18 mouse cellular contexts compared by ENCODE assay signal in the genomic region with DNA sequence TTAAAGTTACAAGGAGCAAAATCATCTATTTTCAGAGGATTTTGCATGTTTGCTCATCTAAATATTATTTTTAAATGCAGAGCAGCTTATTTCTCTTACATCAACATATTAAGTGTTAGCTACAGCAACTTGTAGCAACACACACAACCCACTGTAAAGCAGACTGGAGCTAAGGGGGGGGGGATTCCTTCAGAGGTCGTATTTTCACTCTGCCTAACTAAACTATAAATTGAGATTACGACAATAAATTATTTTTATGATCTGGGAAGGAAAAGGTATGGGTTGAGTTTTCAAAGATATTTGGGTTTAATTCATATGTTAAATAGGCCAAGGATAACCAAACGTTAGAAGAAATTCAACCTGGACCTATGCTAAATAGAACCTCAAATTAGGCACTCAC.
"Had no signal": no experiment of that assay in that cellular context is flagged by ENCODE, and none has a peak within 500 bp of the region (broad histone marks: within the 10 kb centered on the region; RNA-seq: fewer than 3 reads in every experiment).

No protein-coding gene starts in this region.

- H3K9ac ChIP-seq: liver, embryonic 13.5 days; midbrain, embryonic 12.5 days; midbrain, embryonic 15.5 days; neural tube, embryonic 13.5 days; stomach, embryonic 15.5 days had no signal

- H3K27me3 ChIP-seq: liver, embryonic 13.5 days; midbrain, embryonic 15.5 days; neural tube, embryonic 13.5 days; stomach, embryonic 15.5 days had no signal

- H3K4me2 ChIP-seq: liver, embryonic 13.5 days; midbrain, embryonic 12.5 days; midbrain, embryonic 15.5 days; neural tube, embryonic 13.5 days; stomach, embryonic 15.5 days had no signal

- H3K9me3 ChIP-seq: liver, embryonic 13.5 days; midbrain, embryonic 12.5 days; midbrain, embryonic 15.5 days; neural tube, embryonic 13.5 days; stomach, embryonic 15.5 days had no signal

- H3K36me3 ChIP-seq: liver, embryonic 13.5 days; midbrain, embryonic 12.5 days; midbrain, embryonic 15.5 days; neural tube, embryonic 13.5 days; stomach, embryonic 15.5 days had no signal

- H3K27ac ChIP-seq: left cerebral cortex, adult 2 months; liver, embryonic 13.5 days; midbrain, embryonic 12.5 days; midbrain, embryonic 15.5 days; neural tube, embryonic 13.5 days had no signal

- H3K4me3 ChIP-seq: left cerebral cortex, adult 2 months; liver, embryonic 13.5 days; midbrain, embryonic 12.5 days; midbrain, embryonic 15.5 days; myocyte; neural tube, embryonic 13.5 days; stomach, embryonic 15.5 days had no signal

- ATAC-seq: intestine, embryonic 16.5 days; midbrain, embryonic 15.5 days had no signal

- DNase-seq: kidney, adult 8-10 months; kidney, postnatal 25 days; layer of hippocampus, postnatal 36 days; liver, embryonic 13.5 days; lung, adult 2 months; lung, postnatal 14 days; lung, postnatal 4 days; retina, postnatal 1 day; right cerebral cortex, postnatal 25 days; spleen, adult 18-20 months; thymus, postnatal 25 days had no signal
